Mouse (Mus musculus): ENCODE results near the gene Stim1. TPM values are rescaled to one million over a fixed set of nuclear protein-coding genes. Genes with fewer than 3 reads are reported as not detected.
"Not testable (repeated sequence)": the region's sequence is repeated elsewhere in the genome, so short reads cannot be mapped to it uniquely, and the experiment has no call there.

Gene Stim1
- total RNA-seq, 2 experiments from 2014 or later: 67.7 to 70.4 TPM

DNA sequence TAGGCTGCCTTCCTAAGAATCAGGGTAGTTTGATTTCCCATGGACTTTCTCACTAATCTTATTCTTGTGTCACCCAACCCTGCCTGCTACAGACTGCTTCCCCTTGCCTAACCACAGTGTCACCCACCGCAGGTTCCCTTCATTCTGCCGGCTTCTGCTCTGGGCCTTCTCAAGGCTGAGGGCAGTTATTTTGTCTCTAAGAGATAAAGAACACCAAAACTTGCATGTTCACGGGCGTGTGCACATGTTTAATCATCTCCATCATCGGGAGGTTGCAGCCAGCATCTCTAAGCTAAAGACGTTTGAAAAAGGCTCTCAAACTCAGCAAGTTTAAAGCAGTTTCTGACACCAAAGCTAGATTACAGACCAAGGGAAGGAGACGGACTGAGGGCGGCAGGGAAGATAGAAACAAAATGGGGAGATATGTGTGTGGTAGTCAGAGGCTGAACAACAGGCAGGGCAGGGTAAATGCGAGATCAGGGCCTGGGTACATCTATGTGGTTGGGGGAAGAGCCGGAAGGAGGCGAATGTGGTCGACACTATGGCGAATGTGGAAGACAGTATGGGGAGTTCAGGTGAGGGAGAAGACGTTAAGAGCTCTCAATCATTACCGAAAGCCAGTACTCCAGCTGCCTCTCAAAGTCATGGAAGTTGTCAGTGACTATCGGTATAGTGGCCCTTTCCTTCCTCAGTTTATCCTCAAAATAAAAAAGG lies 18.8 kb upstream of the Stim1 start:
- DNase-seq (ENCODE audit: extremely low spot score in 1 of 2, low spot score in 1 of 2): no peak

DNA sequence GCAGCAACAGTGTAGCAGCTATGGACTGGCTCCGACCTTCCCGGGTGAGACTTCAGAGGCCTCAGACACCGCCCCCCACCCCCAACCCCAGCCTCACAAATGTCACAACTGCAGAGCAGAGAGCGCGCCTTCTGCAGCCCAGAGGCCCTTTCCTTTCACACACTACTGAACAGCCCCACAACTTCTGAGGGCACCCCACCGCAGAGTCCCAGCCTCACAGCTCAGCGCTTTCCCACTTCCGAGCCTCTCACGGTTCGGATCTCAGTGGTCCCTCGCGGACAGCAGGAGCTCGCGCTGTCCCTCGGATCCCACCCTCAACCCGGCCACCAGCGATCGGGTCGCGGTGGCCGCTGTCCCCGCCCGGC lies 18.1 kb upstream of the Stim1 start:
- DNase-seq (ENCODE audit: extremely low spot score in 1 of 2, low spot score in 1 of 2): peak in 1 of 2 experiments; percentile 20

DNA sequence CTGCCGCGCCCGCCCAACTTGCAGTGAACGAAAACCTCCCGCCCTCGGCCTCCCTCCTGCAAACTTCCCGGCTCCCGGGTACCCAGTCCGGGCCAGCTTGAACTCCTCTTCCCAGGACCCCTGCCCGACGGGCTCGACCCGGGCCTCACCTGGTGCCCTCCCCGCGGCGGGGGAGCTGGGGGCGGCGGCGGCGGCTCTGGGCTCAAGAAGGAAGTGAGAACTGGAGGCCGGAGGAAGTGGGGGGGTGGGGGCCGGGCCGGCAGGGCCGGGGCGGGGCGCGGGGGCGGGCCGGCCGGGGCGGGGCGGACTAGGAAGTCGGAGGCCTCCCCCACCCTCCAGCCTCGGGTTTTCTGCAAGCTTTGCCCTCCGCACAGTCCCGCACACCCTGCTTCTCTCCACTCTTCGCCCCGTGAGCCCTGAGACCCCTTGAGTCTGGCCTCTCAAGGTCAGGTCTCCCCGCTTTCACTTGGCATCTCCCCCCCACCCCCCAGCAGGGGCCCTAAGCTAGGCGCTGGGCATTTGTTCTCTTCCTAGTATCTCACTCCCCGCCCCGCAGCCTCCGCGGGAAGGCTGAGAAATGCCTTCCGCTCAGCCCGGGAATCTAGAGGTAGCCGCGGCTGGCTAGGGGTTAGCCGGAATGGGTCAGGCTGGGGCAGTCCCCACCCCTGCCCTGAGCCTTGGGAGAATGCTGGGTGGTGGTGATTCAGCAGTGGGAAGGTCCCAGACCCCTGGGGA lies 17.5 kb upstream of the Stim1 start:
- peak in 1 of 2 experiments; percentile 38 for DNase-seq (ENCODE audit: extremely low spot score in 1 of 2, low spot score in 1 of 2)

DNA sequence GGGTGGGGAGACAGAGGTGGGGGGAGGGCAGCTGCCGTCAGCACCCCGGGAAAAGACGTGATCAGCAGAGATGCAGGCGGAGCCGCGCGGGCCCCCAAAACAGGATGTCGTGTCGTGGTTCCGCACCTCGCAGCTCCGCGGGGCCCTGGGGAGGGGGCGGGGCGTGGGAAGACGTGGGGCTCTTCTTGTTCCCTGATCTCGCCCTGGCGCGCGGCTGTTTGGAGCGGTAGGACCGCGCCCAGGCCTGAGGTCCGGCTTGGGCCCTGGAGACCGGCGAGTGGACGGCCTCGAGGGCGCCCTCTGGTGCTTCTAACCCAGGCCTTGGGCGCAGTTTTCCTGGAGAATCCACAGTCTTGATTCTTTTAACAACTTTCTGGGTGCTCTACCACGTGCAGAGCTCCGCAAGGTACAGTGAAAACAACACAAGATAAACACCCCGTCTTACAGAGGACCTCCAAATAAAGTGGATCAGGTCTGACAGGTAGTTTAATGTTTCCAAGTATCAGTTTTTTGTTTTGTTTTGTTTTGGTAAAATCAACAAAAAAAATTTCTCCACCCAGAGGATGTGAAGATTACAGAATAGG lies 16.9 kb upstream of the Stim1 start:
- DNase-seq (ENCODE audit: extremely low spot score in 1 of 2, low spot score in 1 of 2): peak; percentile 80 to 82

DNA sequence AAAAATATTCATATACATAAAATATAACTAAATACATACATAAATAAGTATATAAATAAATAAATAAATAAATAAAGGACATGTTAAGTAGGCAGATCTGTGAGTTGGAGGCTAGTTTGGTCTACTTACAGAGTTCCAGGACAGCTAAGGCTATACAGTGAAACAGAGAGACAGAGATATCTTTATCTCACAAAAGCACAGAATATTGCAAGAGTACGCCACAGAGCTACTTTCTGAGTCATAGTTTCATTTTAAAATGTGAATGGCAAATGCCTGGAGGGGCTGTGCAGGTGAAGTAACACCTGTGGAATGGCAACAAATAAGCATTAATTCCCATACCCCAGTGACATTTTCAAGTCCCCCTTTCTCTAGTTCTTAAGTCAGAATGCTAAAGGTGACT lies 14.0 kb upstream of the Stim1 start:
- DNase-seq (ENCODE audit: extremely low spot score in 1 of 2, low spot score in 1 of 2): no peak

DNA sequence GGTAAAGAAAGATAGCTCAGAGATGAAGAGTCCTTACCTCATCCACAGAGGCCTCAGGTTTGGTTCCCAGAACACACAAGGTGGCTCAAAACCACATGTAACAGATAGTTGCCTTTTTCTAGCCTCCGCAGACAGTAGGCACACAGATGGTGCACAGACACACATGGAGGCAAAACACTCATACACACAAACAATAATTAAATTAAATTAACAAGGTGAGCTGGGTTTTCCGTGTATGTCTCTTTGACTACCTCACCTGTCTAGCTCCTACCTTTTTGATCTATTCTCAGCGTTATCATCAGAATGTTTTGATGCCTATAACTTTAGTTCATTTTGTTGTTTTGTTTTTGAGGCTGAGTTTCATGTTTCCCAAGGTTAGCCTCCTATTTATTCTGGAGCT lies 11.7 kb upstream of the Stim1 start, which contains the start of gene Rhog:
TSS of gene Rhog (minus strand) at position 101 of the 400 bp plus-strand sequence.
- no peak for DNase-seq (ENCODE audit: extremely low spot score in 1 of 2, low spot score in 1 of 2)

DNA sequence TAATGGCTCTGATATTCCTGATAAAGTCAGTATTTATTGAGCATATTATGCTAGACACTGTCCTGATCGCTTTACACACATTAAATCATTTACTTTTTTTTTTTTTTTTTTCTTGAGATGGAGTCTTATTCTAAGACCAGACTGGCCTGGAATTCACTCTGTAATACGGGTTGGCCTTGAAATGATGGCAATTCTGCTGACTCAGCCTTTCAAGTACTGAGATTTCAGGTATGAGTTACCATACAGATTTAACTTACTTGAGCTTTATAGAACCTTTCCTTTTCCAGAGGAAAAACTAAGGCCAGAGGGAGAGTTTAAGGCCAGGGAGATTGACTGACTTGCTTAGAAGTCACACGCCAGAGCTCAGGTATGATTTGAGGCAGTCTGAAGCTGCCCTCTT lies 11.0 kb upstream of the Stim1 start:
- no peak for DNase-seq (ENCODE audit: extremely low spot score in 1 of 2, low spot score in 1 of 2)

DNA sequence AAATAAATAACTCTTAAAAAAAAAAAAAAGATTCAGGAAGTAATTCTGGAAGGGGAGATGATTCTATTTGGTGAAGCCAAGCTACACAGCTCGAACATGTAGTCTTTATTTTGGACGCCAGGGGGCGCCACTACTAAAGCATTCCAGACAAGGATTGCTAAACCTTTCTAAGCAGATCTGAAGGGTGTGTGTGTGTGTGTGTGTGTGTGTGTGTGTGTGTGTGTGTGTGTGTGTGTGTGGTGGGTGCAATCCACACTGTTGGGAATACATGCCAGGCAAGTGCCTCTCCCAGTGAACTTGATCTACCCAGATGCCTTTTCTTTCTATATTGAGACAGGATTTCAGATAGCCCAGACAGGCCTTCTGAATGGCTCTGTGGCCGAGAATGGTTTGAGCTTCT lies 9.4 kb upstream of the Stim1 start:
- DNase-seq (ENCODE audit: extremely low spot score in 1 of 2, low spot score in 1 of 2): peak; percentile 51 to 92

DNA sequence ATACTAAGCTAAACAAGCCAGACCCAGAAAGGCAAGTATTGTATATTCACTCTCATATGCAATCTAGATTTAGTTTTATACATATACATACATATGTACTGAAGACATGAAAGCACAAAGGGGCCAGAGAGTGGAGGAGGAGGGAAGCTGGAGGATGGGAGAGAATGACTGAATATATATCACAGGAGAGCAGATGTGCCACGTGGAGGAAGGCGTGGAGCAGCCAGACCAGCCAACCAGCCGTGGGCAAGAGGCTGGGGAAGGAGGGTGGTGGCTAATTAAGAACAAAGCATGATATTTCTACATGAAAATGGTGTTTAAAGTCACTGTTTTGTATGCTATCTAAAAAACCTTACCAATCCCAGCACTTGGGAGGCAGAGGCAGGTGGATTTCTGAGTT lies 8.9 kb upstream of the Stim1 start:
- DNase-seq (ENCODE audit: extremely low spot score in 1 of 2, low spot score in 1 of 2): no peak

DNA sequence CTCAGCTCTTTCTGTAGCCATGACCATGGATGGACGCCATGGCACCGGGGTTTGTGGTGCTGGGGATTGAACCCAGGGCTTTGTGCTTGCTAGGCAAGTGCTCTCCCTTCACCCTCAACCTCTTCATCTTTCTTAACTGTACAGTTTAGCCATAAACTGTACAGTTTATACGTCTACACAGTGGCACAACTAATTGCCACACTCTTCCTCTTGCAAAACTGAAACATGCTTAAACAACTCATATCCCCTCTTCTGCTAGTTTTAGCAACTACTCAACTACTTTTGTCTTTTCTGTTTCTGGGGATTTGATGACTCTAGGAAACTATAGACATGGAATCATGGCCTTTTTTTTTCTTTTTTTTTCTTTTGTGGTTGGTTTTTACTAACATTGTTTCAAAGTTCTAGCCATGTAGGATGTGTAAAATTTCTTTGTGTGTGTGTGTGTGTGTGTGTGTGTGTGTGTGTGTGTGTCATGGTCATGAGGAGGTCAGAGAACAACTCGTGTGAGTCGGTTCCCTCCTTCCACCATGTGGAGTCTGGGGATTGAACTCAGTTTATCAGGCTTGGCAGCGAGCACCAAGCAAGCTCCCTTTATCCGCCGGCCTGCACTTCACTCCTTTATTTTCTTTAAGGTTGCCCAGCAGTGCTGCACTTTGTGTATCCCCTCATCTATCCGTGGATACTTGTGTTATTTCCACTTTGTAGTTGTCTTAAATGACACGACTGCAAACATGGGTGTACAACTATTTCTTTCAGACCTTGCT lies 7.7 kb upstream of the Stim1 start:
- no peak for DNase-seq (ENCODE audit: extremely low spot score in 1 of 2, low spot score in 1 of 2)

DNA sequence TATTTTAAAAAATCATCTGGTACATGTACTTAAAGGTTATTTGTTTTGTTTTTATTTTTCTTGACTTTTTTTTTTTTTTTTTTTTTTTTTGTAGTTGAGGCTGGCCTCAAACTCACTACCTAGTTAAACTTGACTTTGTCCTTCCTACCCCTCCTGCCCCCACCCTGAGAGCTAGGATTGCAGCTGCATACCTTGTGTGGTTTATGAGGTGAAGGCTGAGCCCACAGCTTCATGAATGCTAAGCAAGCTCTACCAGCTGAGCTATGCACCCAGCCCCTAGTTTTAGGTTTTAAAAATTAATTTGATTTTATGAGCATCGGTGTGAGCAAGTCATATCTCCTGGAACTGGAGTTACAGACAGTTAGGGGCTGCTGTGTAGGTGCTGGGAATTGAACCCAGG lies 7.1 kb upstream of the Stim1 start:
- DNase-seq (ENCODE audit: extremely low spot score in 1 of 2, low spot score in 1 of 2): no peak

DNA sequence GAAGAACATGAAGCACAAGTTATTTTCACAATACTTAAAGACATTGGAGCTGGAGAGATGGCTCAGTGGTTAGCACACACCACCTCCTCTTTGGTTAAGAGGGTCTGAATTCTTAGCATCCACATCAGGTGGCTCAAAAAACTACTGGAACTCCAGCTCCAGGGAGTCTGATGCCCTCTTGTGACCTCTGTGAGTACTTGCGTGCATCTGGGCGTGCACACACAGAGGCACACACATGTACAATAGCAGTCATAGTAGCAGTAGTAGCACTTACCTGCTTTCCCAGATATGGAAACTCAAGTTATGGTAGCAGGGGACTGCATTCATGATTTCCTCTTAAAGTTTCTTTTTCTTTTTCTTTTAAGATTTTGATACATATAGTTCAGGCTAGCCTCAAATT lies 4.6 kb upstream of the Stim1 start:
- DNase-seq (ENCODE audit: extremely low spot score in 1 of 2, low spot score in 1 of 2): no peak

DNA sequence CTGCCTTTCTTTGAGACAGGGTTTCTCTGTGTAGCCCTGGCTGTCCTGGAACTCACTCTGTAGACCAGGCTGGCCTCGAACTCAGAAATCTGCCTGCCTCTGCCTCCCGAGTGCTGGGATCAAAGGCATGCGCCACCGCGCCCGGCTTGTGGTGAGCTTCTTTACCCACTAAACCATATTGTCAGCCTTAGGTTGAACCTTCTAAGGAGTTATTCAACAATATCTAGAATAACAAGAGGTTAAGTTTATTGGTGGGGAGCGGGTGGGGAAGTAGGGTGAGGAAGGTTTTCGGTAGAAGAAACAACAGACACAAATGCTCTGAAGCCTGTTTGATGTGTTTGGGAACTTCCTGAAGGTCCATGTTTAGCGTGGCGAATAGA lies 1.6 kb upstream of the Stim1 start:
- DNase-seq (ENCODE audit: extremely low spot score in 1 of 2, low spot score in 1 of 2): not testable (repeated sequence)

DNA sequence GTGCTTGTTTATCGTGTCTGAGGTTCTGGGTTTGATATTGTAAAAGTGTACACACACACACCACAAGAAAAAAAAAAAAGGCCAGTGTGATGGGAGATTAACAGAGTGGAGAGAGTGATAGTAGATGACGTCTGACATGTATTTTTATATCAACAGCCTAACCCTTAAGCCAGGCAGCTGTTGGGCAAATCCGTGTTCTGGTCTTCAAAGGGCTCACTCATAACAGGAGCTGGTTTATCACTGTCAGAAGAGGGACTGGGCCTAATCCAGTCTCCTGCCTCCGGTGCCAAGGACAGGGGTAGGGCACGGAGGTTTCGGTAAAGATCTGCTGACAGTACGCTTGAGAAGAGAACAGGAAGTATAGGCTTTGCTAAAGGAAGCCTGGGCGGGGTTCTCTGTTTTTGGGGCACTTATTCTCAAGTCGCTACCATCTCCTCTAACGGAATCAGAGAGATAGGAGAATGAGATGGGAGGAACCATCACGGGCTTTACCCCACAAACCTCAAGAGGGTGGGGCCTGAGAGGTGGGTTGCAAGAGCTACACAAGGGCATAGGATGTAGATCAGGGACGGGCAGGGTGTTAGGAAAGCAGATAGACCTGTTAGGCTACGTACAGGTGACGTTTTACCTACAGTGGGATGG lies 1.1 kb upstream of the Stim1 start:
- DNase-seq (ENCODE audit: extremely low spot score in 1 of 2, low spot score in 1 of 2): no peak

DNA sequence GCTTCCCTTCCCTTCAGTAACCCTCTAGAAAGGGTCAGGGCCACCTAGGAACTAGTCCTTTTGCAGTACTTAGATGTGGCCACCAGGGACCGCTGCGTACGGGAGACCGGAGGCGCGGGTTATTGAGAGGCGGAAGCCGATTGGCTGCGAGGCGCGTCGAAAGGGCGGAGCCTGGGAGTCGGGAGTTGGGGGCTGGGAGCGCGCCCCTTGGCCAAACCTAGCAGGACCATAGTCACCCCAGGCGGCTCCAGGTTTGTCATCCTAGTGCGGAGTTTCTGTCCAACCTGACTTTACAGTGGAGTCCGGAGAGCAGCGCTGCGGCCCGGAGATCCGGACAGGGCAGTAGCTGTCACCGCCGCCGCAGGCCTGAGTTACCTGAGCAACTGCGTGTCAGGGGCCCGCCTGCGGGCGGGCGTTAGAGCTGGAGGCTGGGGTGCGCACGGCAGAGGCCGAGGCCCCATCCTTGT lies 460 bp upstream of the Stim1 start:
- DNase-seq (ENCODE audit: extremely low spot score in 1 of 2, low spot score in 1 of 2): peak; percentile 94 to 96

DNA sequence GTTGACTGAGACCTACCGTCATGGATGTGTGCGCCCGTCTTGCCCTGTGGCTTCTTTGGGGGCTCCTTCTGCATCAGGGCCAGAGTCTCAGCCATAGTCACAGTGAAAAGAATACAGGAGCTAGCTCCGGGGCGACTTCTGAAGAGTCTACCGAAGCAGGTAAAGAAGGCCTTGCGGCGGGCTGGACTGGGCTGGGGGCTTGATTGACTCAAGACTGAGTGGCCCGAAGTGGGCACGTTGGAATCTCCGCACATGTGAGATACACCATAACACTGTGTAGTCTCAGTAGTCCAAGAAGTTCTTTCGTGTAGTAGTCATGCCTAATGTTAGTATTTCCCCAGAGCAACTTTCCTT lies 766 bp downstream of the Stim1 start:
- no peak for DNase-seq (ENCODE audit: extremely low spot score in 1 of 2, low spot score in 1 of 2)

DNA sequence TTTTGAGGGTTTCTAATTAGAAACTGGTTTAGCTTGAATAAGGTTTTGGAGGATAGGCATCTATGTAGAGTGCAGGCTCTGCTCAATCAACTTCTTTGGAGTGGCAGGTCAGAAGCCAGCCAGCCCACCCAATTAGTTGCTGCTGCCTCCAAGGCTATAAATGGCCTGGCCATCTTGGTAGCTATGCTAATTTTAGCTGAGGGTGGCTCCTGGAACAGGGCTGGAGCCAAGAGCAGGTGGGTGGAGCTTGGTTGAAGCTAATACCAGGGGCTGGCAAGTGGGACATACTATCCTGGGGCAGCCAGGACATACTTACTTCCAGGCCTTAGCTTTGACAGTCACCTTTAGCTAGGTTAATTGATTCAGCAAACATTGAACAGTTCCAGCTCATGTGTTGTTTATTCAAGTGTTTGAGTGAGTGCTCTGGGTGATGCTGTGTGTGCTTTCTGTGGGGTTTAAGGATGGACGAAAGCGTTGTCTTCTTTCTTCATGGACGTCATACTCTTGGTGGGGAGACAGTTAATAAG lies 4.9 kb downstream of the Stim1 start:
- no peak for DNase-seq (ENCODE audit: extremely low spot score in 1 of 2, low spot score in 1 of 2)

DNA sequence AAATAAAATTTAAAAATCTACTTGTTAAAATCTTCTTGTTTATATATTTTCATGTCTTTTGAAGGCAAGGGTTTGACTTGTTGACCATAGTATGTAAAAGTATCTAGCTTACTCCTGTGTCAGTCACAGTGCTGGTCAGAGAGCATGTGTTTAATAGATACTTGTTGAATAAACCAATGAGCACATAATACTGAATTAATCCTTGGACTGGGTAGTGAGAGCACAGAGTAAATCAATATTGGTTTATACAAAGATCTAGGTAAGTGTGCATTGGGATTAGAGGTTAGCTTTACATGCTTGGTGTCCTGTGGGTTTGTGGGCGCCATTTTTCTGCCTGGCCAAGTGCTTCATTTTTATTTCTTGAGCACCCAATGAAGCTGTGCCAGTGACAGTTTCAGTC lies 13.8 kb downstream of the Stim1 start:
- DNase-seq (ENCODE audit: extremely low spot score in 1 of 2, low spot score in 1 of 2): no peak

DNA sequence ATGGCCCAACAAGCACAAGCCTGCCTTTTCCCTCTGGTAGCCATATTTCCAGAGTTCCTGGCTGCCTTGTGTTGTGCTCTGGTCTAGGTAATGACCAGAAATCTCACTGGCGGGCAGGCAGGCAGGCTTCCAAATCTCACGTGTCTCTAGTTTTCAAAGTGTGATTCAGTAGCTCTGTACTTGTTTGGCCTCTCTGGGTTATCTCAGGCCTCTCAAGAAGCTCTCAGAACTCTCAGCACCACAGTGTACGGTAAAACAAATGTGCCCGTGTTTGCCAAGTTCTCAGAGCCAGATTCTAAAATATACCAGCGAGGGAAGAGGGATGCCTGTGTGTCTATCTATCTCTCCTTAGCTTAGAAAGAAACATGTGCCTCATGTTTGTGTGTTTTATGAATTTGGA lies 14.7 kb downstream of the Stim1 start:
- DNase-seq (ENCODE audit: extremely low spot score in 1 of 2, low spot score in 1 of 2): no peak

DNA sequence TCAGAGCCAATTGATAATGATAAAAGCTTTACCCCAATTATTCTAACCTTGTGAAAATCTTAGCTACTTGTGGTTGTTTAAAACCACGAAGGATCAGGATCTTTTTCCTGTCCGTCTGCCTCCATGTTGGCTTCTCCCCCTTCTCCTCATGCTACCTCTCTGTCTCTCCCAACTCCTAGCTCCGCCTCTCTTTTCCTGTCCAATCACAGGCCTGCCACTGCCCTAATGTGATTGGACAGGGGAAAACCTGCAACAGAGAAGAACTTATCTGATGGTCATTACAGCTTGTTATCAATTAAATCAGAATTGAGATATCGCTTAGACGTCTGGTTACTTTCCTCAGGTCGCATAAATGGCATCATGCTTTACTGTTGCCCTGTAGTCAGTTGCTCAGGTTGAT lies 21.9 kb downstream of the Stim1 start:
- no peak for DNase-seq (ENCODE audit: extremely low spot score in 1 of 2, low spot score in 1 of 2)

All from layer of hippocampus, postnatal 25 days (tissue).